Mouse (Mus musculus) thymus, adult 2 months (tissue): Measurements from ENCODE around the gene Kcnj12. TPM values are rescaled to one million over a fixed set of nuclear protein-coding genes. Genes with fewer than 3 reads are reported as not detected.

Experiments
- DNase-seq: peaks from one replicate; pipeline ENCODE4 v3.0.0; 2021
- H3K27ac ChIP-seq: fragments of 200-500 bp; 2 replicates; pipeline ENCODE4 v1.5.1; 2012; ENCODE audit warnings: low read length, control low read depth; ENCODE audit not compliant: control insufficient read depth, insufficient read depth
- H3K27me3 ChIP-seq: fragments of 200-500 bp; 2 replicates; pipeline ENCODE4 v1.6.1; 2012; ENCODE audit warnings: mild to moderate bottlenecking, low read length, moderate library complexity, mixed read lengths; ENCODE audit not compliant: control insufficient read depth, insufficient read depth
- H3K36me3 ChIP-seq: fragments of 200-500 bp; 2 replicates; pipeline ENCODE4 v1.6.1; 2012; ENCODE audit warnings: mild to moderate bottlenecking, low read length, moderate library complexity; ENCODE audit not compliant: control insufficient read depth, insufficient read depth
- H3K4me1 ChIP-seq: fragments of 200-500 bp; replicated peaks from 2 replicates; pipeline ENCODE4 v1.6.1; 2012; ENCODE audit warnings: low read length; ENCODE audit not compliant: control insufficient read depth, insufficient read depth
- H3K4me3 ChIP-seq: fragments of 200-500 bp; 2 replicates; pipeline ENCODE4 v1.5.1; 2012; ENCODE audit warnings: mild to moderate bottlenecking, low read length, control low read depth, moderate library complexity; ENCODE audit not compliant: control insufficient read depth, insufficient read depth
- CTCF ChIP-seq: fragments of 200-500 bp; IDR thresholded peaks from 2 replicates; pipeline ENCODE4 v1.5.1; 2012; ENCODE audit warnings: mild to moderate bottlenecking, control low read depth, low read length, moderate library complexity, borderline replicate concordance; ENCODE audit not compliant: control insufficient read depth, poor library complexity, insufficient read depth; ENCODE audit errors: extremely low read depth
- POLR2A ChIP-seq: fragments of 200-500 bp; IDR thresholded peaks from 2 replicates; pipeline ENCODE4 v1.6.1; 2012; ENCODE audit warnings: mild to moderate bottlenecking, low read length, control low read depth, moderate library complexity; ENCODE audit not compliant: control insufficient read depth, poor library complexity, insufficient read depth; ENCODE audit errors: extremely low read depth
- WGBS: fragments of 180-500 bp; shearing (Covaris S2); methylation state at CpG from one replicate; pipeline ENCODE4 v1.1.7; 2018; 5-methylcytosine and 5-hydroxymethylcytosine counted together
- polyA plus RNA-seq: library from polyadenylated mRNA; depleted of rRNA; stranded (reverse); fragments of >200 nt; gene quantifications from 2 replicates; pipeline ENCODE4 v1.2.3, GENCODE M21; 2012

Kcnj12 gene
- polyA plus RNA-seq, 1 experiment = 1.8 TPM

GRCm38 (mm10) chr11:61067133-61067835, 44.9 kb downstream of the Kcnj12 start:
- no peak for DNase-seq
- no peak overlapping the region for H3K27ac ChIP-seq
- H3K4me1 ChIP-seq = no peaks in the 10 kb centered on the region
- WGBS = 73% methylated on average over 9 of the region's 9 CpGs
- no peak overlapping the region for H3K4me3 ChIP-seq
- no peak for TF ChIP-seq POLR2A
- H3K27me3 ChIP-seq = no peaks in the 10 kb centered on the region
- H3K36me3 ChIP-seq = no peaks in the 10 kb centered on the region

GRCm38 (mm10) chr11:61068866-61069265, 46.5 kb downstream of the Kcnj12 start:
- 81% methylated on average over 10 of the region's 10 CpGs for WGBS
- DNase-seq = no peak

GRCm38 (mm10) chr11:61069645-61070044, 47.3 kb downstream of the Kcnj12 start:
- Histone ChIP-seq H3K27me3 (no peaks in the 10 kb centered on the region), H3K36me3 (no peaks in the 10 kb centered on the region), H3K27ac (no peak overlapping the region), H3K4me3 (no peak overlapping the region), H3K4me1 (no peaks in the 10 kb centered on the region)
- 99% methylated on average over 18 of the region's 18 CpGs for WGBS
- TF ChIP-seq CTCF (no peak), POLR2A (no peak)
- DNase-seq = no peak

More at GRCm38 (mm10) chr11:61068866-61069265, 46.5 kb downstream of the Kcnj12 start:
- Histone ChIP-seq H3K36me3 (no peaks in the 10 kb centered on the region), H3K27me3 (no peaks in the 10 kb centered on the region), H3K4me1 (no peaks in the 10 kb centered on the region), H3K4me3 (no peak overlapping the region), H3K27ac (no peak overlapping the region)
- TF ChIP-seq POLR2A (no peak), CTCF (no peak)

- H3K27me3 ChIP-seq = no peaks in the 10 kb centered on the region
- DNase-seq = no peak
- H3K4me1 ChIP-seq = no peaks in the 10 kb centered on the region
- no peak overlapping the region for H3K4me3 ChIP-seq
- no peak overlapping the region for H3K27ac ChIP-seq
- WGBS = 73% methylated on average over 5 of the region's 5 CpGs
- H3K36me3 ChIP-seq = no peaks in the 10 kb centered on the region
- TF ChIP-seq POLR2A (no peak), CTCF (no peak)
Measured at GRCm38 (mm10) chr11:61074646-61075317, 52.4 kb downstream of the Kcnj12 start.

GRCm38 (mm10) chr11:61075361-61076326, 53.3 kb downstream of the Kcnj12 start:
- 89% methylated on average over 15 of the region's 15 CpGs for WGBS
- DNase-seq = no peak
- H3K4me3 ChIP-seq = no peak overlapping the region
- no peaks in the 10 kb centered on the region for H3K36me3 ChIP-seq
- no peaks in the 10 kb centered on the region for H3K4me1 ChIP-seq
- H3K27ac ChIP-seq = no peak overlapping the region
- H3K27me3 ChIP-seq = no peaks in the 10 kb centered on the region
- TF ChIP-seq POLR2A = no peak
- no peak for TF ChIP-seq CTCF

GRCm38 (mm10) chr11:61081624-61082023, 59.3 kb downstream of the Kcnj12 start:
- no peaks in the 10 kb centered on the region for H3K4me1 ChIP-seq
- no peaks in the 10 kb centered on the region for H3K36me3 ChIP-seq
- H3K4me3 ChIP-seq = no peak overlapping the region
- no peak overlapping the region for H3K27ac ChIP-seq
- TF ChIP-seq POLR2A (no peak), CTCF (no peak)
- DNase-seq = no peak
- H3K27me3 ChIP-seq = no peaks in the 10 kb centered on the region
- 86% methylated on average over 2 of the region's 2 CpGs for WGBS
